Mouse (Mus musculus): Measurements from ENCODE around the gene Il4ra. TPM values are rescaled to one million over a fixed set of nuclear protein-coding genes. Genes with fewer than 3 reads are reported as not detected.

Gene Il4ra
- polyA plus RNA-seq, 1 experiment from 2014 or later = 3.5 TPM

- H3K4me1 ChIP-seq (ENCODE audit: control insufficient read depth, insufficient read depth, low read length) = no peaks in the 10 kb centered on the region
- ATAC-seq (ENCODE audit: low FRiP score) (no peak), DNase-seq (ENCODE audit: low spot score, missing footprints) (no peak)
- 93% methylated on average over 8 of the region's 8 CpGs for WGBS
- no peak overlapping the region for H3K4me2 ChIP-seq
- no peaks in the 10 kb centered on the region for H3K27me3 ChIP-seq (ENCODE audit: control insufficient read depth, insufficient read depth, low read length)
- no peak overlapping the region for H3K27ac ChIP-seq (ENCODE audit: low read depth, low read length)
- H3K4me3 ChIP-seq (ENCODE audit: low read depth, low read length) = no peak overlapping the region
- no peak overlapping the region for H3K9ac ChIP-seq (ENCODE audit: low read length)
- no peaks in the 10 kb centered on the region for H3K36me3 ChIP-seq (ENCODE audit: control insufficient read depth, insufficient read depth, low read length)
- no peaks in the 10 kb centered on the region for H3K9me3 ChIP-seq (ENCODE audit: control insufficient read depth, low read length)
These were observed 35.2 kb upstream of the Il4ra start for GRCm38 (mm10) chr7:125516723-125517122.

GRCm38 (mm10) chr7:125517470-125517869 lies 34.5 kb upstream of the Il4ra start:
- Histone ChIP-seq H3K27ac (ENCODE audit: low read depth, low read length) (no peak overlapping the region), H3K9me3 (ENCODE audit: control insufficient read depth, low read length) (no peaks in the 10 kb centered on the region), H3K4me1 (ENCODE audit: control insufficient read depth, insufficient read depth, low read length) (no peaks in the 10 kb centered on the region), H3K27me3 (ENCODE audit: control insufficient read depth, insufficient read depth, low read length) (no peaks in the 10 kb centered on the region), H3K4me3 (ENCODE audit: low read depth, low read length) (no peak overlapping the region), H3K4me2 (no peak overlapping the region), H3K36me3 (ENCODE audit: control insufficient read depth, insufficient read depth, low read length) (no peaks in the 10 kb centered on the region), H3K9ac (ENCODE audit: low read length) (no peak overlapping the region)
- no peak for ATAC-seq (ENCODE audit: low FRiP score)
- DNase-seq (ENCODE audit: low spot score, missing footprints) = no peak
- 81% methylated on average over 6 of the region's 6 CpGs for whole genome bisulfite sequencing

- WGBS = 95% methylated on average over 3 of the region's 3 CpGs
- no peak overlapping the region for H3K9ac ChIP-seq (ENCODE audit: low read length)
- no peaks in the 10 kb centered on the region for H3K36me3 ChIP-seq (ENCODE audit: control insufficient read depth, insufficient read depth, low read length)
- H3K27ac ChIP-seq (ENCODE audit: low read depth, low read length) = no peak overlapping the region
- H3K4me1 ChIP-seq (ENCODE audit: control insufficient read depth, insufficient read depth, low read length) = no peaks in the 10 kb centered on the region
- no peaks in the 10 kb centered on the region for H3K9me3 ChIP-seq (ENCODE audit: control insufficient read depth, low read length)
- H3K27me3 ChIP-seq (ENCODE audit: control insufficient read depth, insufficient read depth, low read length) = no peaks in the 10 kb centered on the region
- no peak for DNase-seq (ENCODE audit: low spot score, missing footprints)
- H3K4me2 ChIP-seq = no peak overlapping the region
- no peak for ATAC-seq (ENCODE audit: low FRiP score)
- H3K4me3 ChIP-seq (ENCODE audit: low read depth, low read length) = no peak overlapping the region
These were observed 32.2 kb upstream of the Il4ra start for GRCm38 (mm10) chr7:125519715-125520114.

- WGBS = 79% methylated on average over 3 of the region's 3 CpGs
- Histone ChIP-seq H3K4me3 (ENCODE audit: low read depth, low read length) (no peak overlapping the region), H3K9ac (ENCODE audit: low read length) (no peak overlapping the region), H3K4me2 (no peak overlapping the region), H3K27me3 (ENCODE audit: control insufficient read depth, insufficient read depth, low read length) (no peaks in the 10 kb centered on the region), H3K36me3 (ENCODE audit: control insufficient read depth, insufficient read depth, low read length) (no peaks in the 10 kb centered on the region), H3K9me3 (ENCODE audit: control insufficient read depth, low read length) (no peaks in the 10 kb centered on the region), H3K27ac (ENCODE audit: low read depth, low read length) (no peak overlapping the region), H3K4me1 (ENCODE audit: control insufficient read depth, insufficient read depth, low read length) (no peaks in the 10 kb centered on the region)
- DNase-seq (ENCODE audit: low spot score, missing footprints) (no peak), ATAC-seq (ENCODE audit: low FRiP score) (no peak)
These were observed 28.9 kb upstream of the Il4ra start for GRCm38 (mm10) chr7:125523051-125523450.

GRCm38 (mm10) chr7:125527186-125527585 lies 24.7 kb upstream of the Il4ra start:
- Histone ChIP-seq H3K4me3 (ENCODE audit: low read depth, low read length) (no peak overlapping the region), H3K4me1 (ENCODE audit: control insufficient read depth, insufficient read depth, low read length) (no peaks in the 10 kb centered on the region), H3K27ac (ENCODE audit: low read depth, low read length) (no peak overlapping the region), H3K36me3 (ENCODE audit: control insufficient read depth, insufficient read depth, low read length) (no peaks in the 10 kb centered on the region), H3K9ac (ENCODE audit: low read length) (no peak overlapping the region), H3K9me3 (ENCODE audit: control insufficient read depth, low read length) (no peaks in the 10 kb centered on the region), H3K4me2 (no peak overlapping the region), H3K27me3 (ENCODE audit: control insufficient read depth, insufficient read depth, low read length) (no peaks in the 10 kb centered on the region)
- DNase-seq (ENCODE audit: low spot score, missing footprints) (no peak), ATAC-seq (ENCODE audit: low FRiP score) (no peak)
- WGBS = 89% methylated on average over 6 of the region's 6 CpGs

GRCm38 (mm10) chr7:125527901-125528580 lies 23.9 kb upstream of the Il4ra start:
- 87% methylated on average over 9 of the region's 9 CpGs for WGBS
- ATAC-seq (ENCODE audit: low FRiP score) = no peak

GRCm38 (mm10) chr7:125539351-125539750 lies 12.6 kb upstream of the Il4ra start:
- ATAC-seq (ENCODE audit: low FRiP score) (no peak), DNase-seq (ENCODE audit: low spot score, missing footprints) (no peak)
- Histone ChIP-seq H3K4me3 (ENCODE audit: low read depth, low read length) (no peak overlapping the region), H3K36me3 (ENCODE audit: control insufficient read depth, insufficient read depth, low read length) (no peaks in the 10 kb centered on the region), H3K4me2 (no peak overlapping the region), H3K27me3 (ENCODE audit: control insufficient read depth, insufficient read depth, low read length) (no peaks in the 10 kb centered on the region; the same call in 1 of the 2 replicates), H3K9me3 (ENCODE audit: control insufficient read depth, low read length) (no peaks in the 10 kb centered on the region), H3K9ac (ENCODE audit: low read length) (no peak overlapping the region), H3K27ac (ENCODE audit: low read depth, low read length) (no peak overlapping the region), H3K4me1 (ENCODE audit: control insufficient read depth, insufficient read depth, low read length) (peaks cover 2% of the 10 kb centered on the region; the same call in 1 of the 2 replicates)
- WGBS = 95% methylated on average over 3 of the region's 3 CpGs

More at GRCm38 (mm10) chr7:125527901-125528580, 23.9 kb upstream of the Il4ra start:
- no peak for DNase-seq (ENCODE audit: low spot score, missing footprints)
- Histone ChIP-seq H3K9ac (ENCODE audit: low read length) (no peak overlapping the region), H3K9me3 (ENCODE audit: control insufficient read depth, low read length) (no peaks in the 10 kb centered on the region), H3K4me2 (no peak overlapping the region), H3K36me3 (ENCODE audit: control insufficient read depth, insufficient read depth, low read length) (no peaks in the 10 kb centered on the region), H3K4me3 (ENCODE audit: low read depth, low read length) (no peak overlapping the region), H3K27me3 (ENCODE audit: control insufficient read depth, insufficient read depth, low read length) (no peaks in the 10 kb centered on the region), H3K4me1 (ENCODE audit: control insufficient read depth, insufficient read depth, low read length) (no peaks in the 10 kb centered on the region), H3K27ac (ENCODE audit: low read depth, low read length) (no peak overlapping the region)

- H3K27me3 ChIP-seq (ENCODE audit: control insufficient read depth, insufficient read depth, low read length) = no peaks in the 10 kb centered on the region; the same call in 1 of the 2 replicates
- DNase-seq (ENCODE audit: low spot score, missing footprints) = no peak
- H3K36me3 ChIP-seq (ENCODE audit: control insufficient read depth, insufficient read depth, low read length) = no peaks in the 10 kb centered on the region
- no peak overlapping the region for H3K4me3 ChIP-seq (ENCODE audit: low read depth, low read length)
- no peak overlapping the region for H3K9ac ChIP-seq (ENCODE audit: low read length)
- WGBS = 89% methylated on average over 1 of the region's 1 CpGs
- H3K4me2 ChIP-seq = no peak overlapping the region
- H3K27ac ChIP-seq (ENCODE audit: low read depth, low read length) = no peak overlapping the region
- peaks cover 2% of the 10 kb centered on the region; the same call in 1 of the 2 replicates for H3K4me1 ChIP-seq (ENCODE audit: control insufficient read depth, insufficient read depth, low read length)
- no peaks in the 10 kb centered on the region for H3K9me3 ChIP-seq (ENCODE audit: control insufficient read depth, low read length)
- no peak for ATAC-seq (ENCODE audit: low FRiP score)
These were observed 10.9 kb upstream of the Il4ra start for GRCm38 (mm10) chr7:125541026-125541425.

GRCm38 (mm10) chr7:125541821-125542220 lies 10.1 kb upstream of the Il4ra start:
- no peak overlapping the region for H3K9ac ChIP-seq (ENCODE audit: low read length)
- 89% methylated on average over 2 of the region's 2 CpGs for WGBS
- no peak overlapping the region for H3K27ac ChIP-seq (ENCODE audit: low read depth, low read length)
- peaks cover 2% of the 10 kb centered on the region; the same call in 1 of the 2 replicates for H3K4me1 ChIP-seq (ENCODE audit: control insufficient read depth, insufficient read depth, low read length)
- no peaks in the 10 kb centered on the region for H3K9me3 ChIP-seq (ENCODE audit: control insufficient read depth, low read length)
- no peak overlapping the region for H3K4me3 ChIP-seq (ENCODE audit: low read depth, low read length)
- H3K4me2 ChIP-seq = no peak overlapping the region
- no peak for DNase-seq (ENCODE audit: low spot score, missing footprints)
- no peaks in the 10 kb centered on the region for H3K36me3 ChIP-seq (ENCODE audit: control insufficient read depth, insufficient read depth, low read length)
- H3K27me3 ChIP-seq (ENCODE audit: control insufficient read depth, insufficient read depth, low read length) = no peaks in the 10 kb centered on the region; the same call in 1 of the 2 replicates
- peak; percentile 38 for ATAC-seq (ENCODE audit: low FRiP score)

All from midbrain, embryonic 11.5 days (tissue).